Mouse (Mus musculus) embryonic fibroblast, embryonic 13.5 days (primary cell): ENCODE data around the gene Cmtm6.

Experiments
- CTCF ChIP-seq: IDR thresholded peaks from 2 replicates; pipeline ENCODE4 v1.5.1; 2011; ENCODE audit warnings: mild to moderate bottlenecking, control low read depth, low read length, moderate library complexity, borderline replicate concordance; ENCODE audit not compliant: insufficient read depth
- POLR2A ChIP-seq: IDR thresholded peaks from 2 replicates; pipeline ENCODE4 v1.6.1; 2011; ENCODE audit warnings: low read depth, mild to moderate bottlenecking, control low read depth, low read length, moderate library complexity

GRCm38 (mm10) chr9:114793764-114794295 lies 62.9 kb downstream of the Cmtm6 start:
- TF ChIP-seq CTCF: no peak
- TF ChIP-seq POLR2A: no peak
